Mouse (Mus musculus) cerebellum, adult 2 months (tissue): ENCODE data around the gene Ccnd1.

Experiments
- CTCF ChIP-seq: fragments of 200-500 bp; IDR thresholded peaks from 2 replicates; pipeline ENCODE4 v1.5.1; 2011; ENCODE audit warnings: low read depth, mild to moderate bottlenecking, control low read depth, low read length, moderate library complexity, borderline replicate concordance; ENCODE audit not compliant: insufficient read depth
- POLR2A ChIP-seq: fragments of 200-500 bp; IDR thresholded peaks from 2 replicates; pipeline ENCODE4 v1.6.1; 2011; ENCODE audit warnings: low read length, control low read depth, borderline replicate concordance; ENCODE audit not compliant: insufficient read depth

DNA sequence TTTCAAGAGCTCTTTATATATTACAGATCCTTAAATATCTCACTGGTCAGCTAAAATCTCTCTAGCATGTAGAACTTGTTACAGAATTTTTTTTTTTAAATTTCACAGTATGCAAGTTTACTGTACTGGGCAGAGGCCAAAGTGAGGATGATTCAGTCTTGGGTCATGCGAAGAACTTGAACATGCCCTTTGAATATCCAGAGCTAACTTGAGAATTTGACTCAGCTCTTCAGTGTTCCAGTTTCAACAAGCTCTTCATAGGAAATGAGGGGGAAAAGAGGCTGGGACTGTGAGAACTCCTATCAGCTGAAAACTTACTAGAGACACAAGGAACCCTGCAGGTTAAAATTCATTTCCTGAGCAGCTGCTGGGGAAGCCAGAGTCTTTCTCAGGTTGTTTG lies 24.2 kb upstream of the Ccnd1 start:
- TF ChIP-seq POLR2A: no peak
- TF ChIP-seq CTCF: no peak
